Mouse (Mus musculus) heart, postnatal 0 days (tissue): ENCODE measurements at regions not wholly inside any gene's neighbourhood (a gene's known extent, or its start where the extent isn't known, plus 50 kb on each side); places are given as distances from the start of the nearest gene placed in this dataset.

ENCODE experiments used
- CTCF ChIP-seq: IDR thresholded peaks from 2 replicates; pipeline ENCODE4 v1.5.1; 2016; ENCODE audit warnings: antibody characterized with exemption, control low read depth, low read depth
- EP300 ChIP-seq: IDR thresholded peaks from 2 replicates; pipeline ENCODE4 v1.6.1; 2016; ENCODE audit warnings: antibody characterized with exemption, low read depth

- TF ChIP-seq CTCF (no peak), EP300 (no peak)
Measured at GRCm38 (mm10) chr3:42163666-42164065, 421.3 kb downstream of the D3Ertd751e start.
